In genomic region chr1:179220290-179220689, GRCm38 (mm10) we compare ENCODE assay signal across 23 mouse cellular contexts.
A peak's percentile ranks its signal among the peaks of the same experiment; 100 is the strongest.
DNase-seq lines count a peak whose midpoint lies in the region; ATAC-seq and TF ChIP-seq lines count a peak whose summit lies in the region.
"Had no signal": no experiment of that assay in that cellular context is flagged by ENCODE, and none has a peak within 500 bp of the region (broad histone marks: within the 10 kb centered on the region; RNA-seq: fewer than 3 reads in every experiment).

No protein-coding gene starts in this region.

- H3K36me3 ChIP-seq in hindbrain, embryonic 11.5 days (ENCODE audit: control insufficient read depth, insufficient read depth, low read length) = no peaks in the 10 kb centered on the region
- H3K36me3 ChIP-seq in hindbrain, embryonic 10.5 days = no peaks in the 10 kb centered on the region
- no peaks in the 10 kb centered on the region for H3K36me3 ChIP-seq in lung, embryonic 14.5 days (ENCODE audit: insufficient read depth)
- peaks cover 0 to 2% of the 10 kb centered on the region in 2 experiments; a peak in 1 of 4 replicates for H3K36me3 ChIP-seq in MEL (ENCODE audit: control insufficient read depth in 1 of 2, insufficient read depth in 2 of 2, low read length in 2 of 2)
- H3K36me3 ChIP-seq in stomach, postnatal 0 days (ENCODE audit: control insufficient read depth, insufficient read depth, low read length) = no peaks in the 10 kb centered on the region
- H3K36me3 ChIP-seq: embryonic facial prominence, embryonic 13.5 days; heart, embryonic 15.5 days; limb, embryonic 13.5 days; liver, embryonic 13.5 days; midbrain, embryonic 12.5 days; neural tube, embryonic 12.5 days had no signal

- no peak for TF ChIP-seq RAD21 in MEL (IDR thresholded peaks at IDR 0.05; ENCODE audit: low read depth, low read length)

- H3K27me3 ChIP-seq in hindbrain, embryonic 11.5 days (ENCODE audit: control insufficient read depth, insufficient read depth, low read length) = no peaks in the 10 kb centered on the region
- no peaks in the 10 kb centered on the region for H3K27me3 ChIP-seq in hindbrain, embryonic 10.5 days (ENCODE audit: insufficient read depth, poor library complexity, severe bottlenecking)
- no peaks in the 10 kb centered on the region for H3K27me3 ChIP-seq in lung, embryonic 14.5 days (ENCODE audit: insufficient read depth, low read length)
- no peaks in the 10 kb centered on the region for H3K27me3 ChIP-seq in MEL (ENCODE audit: control insufficient read depth in 1 of 2, insufficient read depth in 2 of 2, low read length in 2 of 2)
- H3K27me3 ChIP-seq in stomach, postnatal 0 days (ENCODE audit: control insufficient read depth, insufficient read depth, low read length) = no peaks in the 10 kb centered on the region
- H3K27me3 ChIP-seq: CH12.LX; embryonic facial prominence, embryonic 13.5 days; forebrain, embryonic 13.5 days; heart, embryonic 15.5 days; limb, embryonic 13.5 days; liver, embryonic 13.5 days; midbrain, embryonic 12.5 days; neural tube, embryonic 12.5 days had no signal

- no peak for ATAC-seq in hindbrain, embryonic 11.5 days (ENCODE audit: low FRiP score)
- ATAC-seq in lung, embryonic 14.5 days (ENCODE audit: insufficient read depth) = 0 out of 2 replicates have a peak, but pooled peaks have one; percentile 35
- no peak for ATAC-seq in stomach, postnatal 0 days (ENCODE audit: low FRiP score, low TSS enrichment)
- ATAC-seq: forebrain, embryonic 13.5 days had no signal

- TF ChIP-seq EP300 in MEL (IDR thresholded peaks at IDR 0.05; ENCODE audit: low read depth in 1 of 2, low read length in 2 of 2) = no peak
- no peak for TF ChIP-seq EP300 in stomach, postnatal 0 days (optimal IDR thresholded peaks at IDR 0.05)

- TF ChIP-seq CTCF in lung, embryonic 14.5 days (IDR thresholded peaks at IDR 0.05; ENCODE audit: low read depth) = peak; percentile 48
- TF ChIP-seq CTCF in MEL (IDR thresholded peaks at IDR 0.05 in 2 of 3, conservative IDR thresholded peaks at IDR 0.05 in 1 of 3; ENCODE audit: control insufficient read depth in 1 of 3, insufficient read depth in 1 of 3, low read depth in 2 of 3, low read length in 3 of 3, poor library complexity in 1 of 3, severe bottlenecking in 1 of 3) = peak in 2 of 3 experiments; percentile 24 to 30; a peak in 3 of 6 replicates
- peak; percentile 46 for TF ChIP-seq CTCF in stomach, postnatal 0 days (IDR thresholded peaks at IDR 0.05; ENCODE audit: low read depth)

- H3K9ac ChIP-seq in hindbrain, embryonic 11.5 days (ENCODE audit: low read depth, low read length) = no peak overlapping the region
- H3K9ac ChIP-seq in lung, embryonic 14.5 days = no peak overlapping the region
- H3K9ac ChIP-seq in MEL (ENCODE audit: control insufficient read depth, low read depth, low read length, poor library complexity, severe bottlenecking) = no peak overlapping the region
- no peak overlapping the region for H3K9ac ChIP-seq in stomach, postnatal 0 days (ENCODE audit: low read length)
- H3K9ac ChIP-seq: embryonic facial prominence, embryonic 13.5 days; forebrain, embryonic 13.5 days; heart, embryonic 15.5 days; limb, embryonic 13.5 days; liver, embryonic 13.5 days; midbrain, embryonic 12.5 days; neural tube, embryonic 12.5 days had no signal

- no peaks in the 10 kb centered on the region for H3K79me2 ChIP-seq in MEL (ENCODE audit: control insufficient read depth, insufficient read depth, low read length, poor library complexity)

- DNase-seq in hindbrain, embryonic 11.5 days (ENCODE audit: low spot score) = no peak
- DNase-seq in hindbrain, embryonic 10.5 days (ENCODE audit: low spot score) = no peak
- peak; percentile 21 for DNase-seq in lung, embryonic 14.5 days
- no peak for DNase-seq in lung, postnatal 25 days (ENCODE audit: low spot score)
- no peak for DNase-seq in MEL (ENCODE audit: low read depth, low spot score)
- no peak for DNase-seq in stomach, postnatal 0 days (ENCODE audit: low spot score)
- no peak for DNase-seq in cerebellum, postnatal 14 days
- DNase-seq: adrenal gland, postnatal 14 days; cerebellum, adult 9-10 months; gastrocnemius, adult 2 months; heart, postnatal 4 days; kidney, adult 18-20 months; kidney, postnatal 10 days; liver, embryonic 13.5 days; right cerebral cortex, postnatal 14 days had no signal

- 0 out of 2 replicates have a peak overlapping the region, but pooled peaks have one; percentile 36 for H3K27ac ChIP-seq in hindbrain, embryonic 11.5 days (ENCODE audit: low read depth, low read length)
- H3K27ac ChIP-seq in hindbrain, embryonic 10.5 days = no peak overlapping the region
- no peak overlapping the region for H3K27ac ChIP-seq in lung, embryonic 14.5 days (ENCODE audit: low read depth)
- H3K27ac ChIP-seq in MEL (ENCODE audit: control insufficient read depth, low read depth, low read length) = no peak overlapping the region
- no peak overlapping the region for H3K27ac ChIP-seq in stomach, postnatal 0 days (replicated peaks)
- H3K27ac ChIP-seq: embryonic facial prominence, embryonic 13.5 days; forebrain, embryonic 13.5 days; gastrocnemius, adult 2 months; heart, embryonic 15.5 days; limb, embryonic 13.5 days; liver, embryonic 13.5 days; midbrain, embryonic 12.5 days; neural tube, embryonic 12.5 days had no signal

- H3K9me3 ChIP-seq in hindbrain, embryonic 11.5 days (ENCODE audit: control insufficient read depth, low read length) = no peaks in the 10 kb centered on the region
- H3K9me3 ChIP-seq in hindbrain, embryonic 10.5 days = no peaks in the 10 kb centered on the region
- H3K9me3 ChIP-seq in lung, embryonic 14.5 days (ENCODE audit: low read depth, low read length) = no peaks in the 10 kb centered on the region
- H3K9me3 ChIP-seq in MEL (replicated peaks; ENCODE audit: insufficient read depth, low read length) = no peaks in the 10 kb centered on the region
- no peaks in the 10 kb centered on the region for H3K9me3 ChIP-seq in stomach, postnatal 0 days (ENCODE audit: control insufficient read depth, low read length)
- H3K9me3 ChIP-seq: embryonic facial prominence, embryonic 13.5 days; forebrain, embryonic 13.5 days; heart, embryonic 15.5 days; limb, embryonic 13.5 days; liver, embryonic 13.5 days; midbrain, embryonic 12.5 days; neural tube, embryonic 12.5 days had no signal

- no peak overlapping the region for H3K4me3 ChIP-seq in hindbrain, embryonic 11.5 days (ENCODE audit: low read depth, low read length)
- no peak overlapping the region for H3K4me3 ChIP-seq in hindbrain, embryonic 10.5 days
- H3K4me3 ChIP-seq in lung, embryonic 14.5 days (ENCODE audit: low read depth, low read length) = no peak overlapping the region
- no peak overlapping the region for H3K4me3 ChIP-seq in MEL (ENCODE audit: control insufficient read depth in 1 of 2, insufficient read depth in 1 of 2, low read depth in 2 of 2, low read length in 2 of 2)
- H3K4me3 ChIP-seq in stomach, postnatal 0 days (ENCODE audit: low read depth, low read length) = no peak overlapping the region
- H3K4me3 ChIP-seq: embryonic facial prominence, embryonic 13.5 days; erythroblast, embryonic 14.5 days; forebrain, embryonic 13.5 days; gastrocnemius, adult 2 months; heart, embryonic 15.5 days; limb, embryonic 13.5 days; liver, embryonic 13.5 days; midbrain, embryonic 12.5 days; neural tube, embryonic 12.5 days had no signal

- H3K4me1 ChIP-seq in hindbrain, embryonic 11.5 days (replicated peaks; ENCODE audit: control insufficient read depth, insufficient read depth, low read length) = no peaks in the 10 kb centered on the region
- H3K4me1 ChIP-seq in hindbrain, embryonic 10.5 days (replicated peaks) = peaks cover 31% of the 10 kb centered on the region
- H3K4me1 ChIP-seq in lung, embryonic 14.5 days (ENCODE audit: insufficient read depth) = peaks cover 3% of the 10 kb centered on the region; the same call in 1 of the 2 replicates
- peaks cover 0 to 3% of the 10 kb centered on the region in 2 experiments; a peak in 1 of 4 replicates for H3K4me1 ChIP-seq in MEL (ENCODE audit: control insufficient read depth in 1 of 2, insufficient read depth in 2 of 2, low read length in 2 of 2)
- H3K4me1 ChIP-seq in stomach, postnatal 0 days (replicated peaks; ENCODE audit: control insufficient read depth, insufficient read depth) = no peaks in the 10 kb centered on the region
- H3K4me1 ChIP-seq: heart, embryonic 15.5 days; liver, embryonic 13.5 days; neural tube, embryonic 12.5 days had no signal

- no peak for TF ChIP-seq POLR2A in MEL (IDR thresholded peaks at IDR 0.05; ENCODE audit: control insufficient read depth in 1 of 2, insufficient read depth in 1 of 2, low read depth in 1 of 2, low read length in 2 of 2, poor library complexity in 1 of 2)

- WGBS in hindbrain, embryonic 11.5 days = 44% methylated on average over 1 of the region's 1 CpGs
- 61% methylated on average over 1 of the region's 1 CpGs for WGBS in hindbrain, embryonic 10.5 days
- 30% methylated on average over 1 of the region's 1 CpGs for WGBS in lung, embryonic 14.5 days
- 50% methylated on average over 1 of the region's 1 CpGs for WGBS in stomach, postnatal 0 days

- H3K4me2 ChIP-seq in hindbrain, embryonic 11.5 days (replicated peaks; ENCODE audit: low read depth, low read length) = no peak overlapping the region
- no peak overlapping the region for H3K4me2 ChIP-seq in lung, embryonic 14.5 days
- no peak overlapping the region for H3K4me2 ChIP-seq in stomach, postnatal 0 days (replicated peaks; ENCODE audit: low read depth)
- H3K4me2 ChIP-seq: embryonic facial prominence, embryonic 13.5 days; forebrain, embryonic 13.5 days; heart, embryonic 15.5 days; limb, embryonic 13.5 days; liver, embryonic 13.5 days; midbrain, embryonic 12.5 days; neural tube, embryonic 12.5 days had no signal

TF ChIP-seq in MEL, 35 proteins besides CTCF, POLR2A, EP300 and RAD21:
- TF ChIP-seq USF2 (IDR thresholded peaks at IDR 0.05; ENCODE audit: borderline replicate concordance in 1 of 2, insufficient read depth in 1 of 2, low read depth in 1 of 2, low read length in 2 of 2) = no peak
- TF ChIP-seq MYB (IDR thresholded peaks at IDR 0.05; ENCODE audit: low read depth, low read length) = no peak
- TF ChIP-seq E2F4 (IDR thresholded peaks at IDR 0.05; ENCODE audit: borderline replicate concordance, low read depth, low read length) = no peak
- no peak for TF ChIP-seq JUND (IDR thresholded peaks at IDR 0.05; ENCODE audit: low read depth, low read length)
- no peak for TF ChIP-seq USF1 (IDR thresholded peaks at IDR 0.05; ENCODE audit: low read depth, low read length)
- TF ChIP-seq SMC3 (IDR thresholded peaks at IDR 0.05; ENCODE audit: low read depth, low read length) = peak; percentile 24; the same call in 1 of the 2 replicates
- TF ChIP-seq NRF1 (IDR thresholded peaks at IDR 0.05; ENCODE audit: insufficient read depth, low read depth, low read length, poor library complexity, severe bottlenecking) = no peak
